In genomic region chr1:84838621-84839151, GRCm38 (mm10) we compare ENCODE assay signal across 8 mouse cellular contexts. TPM values are rescaled to one million over a fixed set of nuclear protein-coding genes. Genes with fewer than 3 reads are reported as not detected.
A peak's percentile ranks its signal among the peaks of the same experiment; 100 is the strongest.
DNase-seq lines count a peak whose midpoint lies in the region; ATAC-seq lines count a peak whose summit lies in the region.

No protein-coding gene starts in this region.

- peak; percentile 68 for ATAC-seq in intestine, embryonic 14.5 days (replicated peaks; ENCODE audit: low FRiP score, low TSS enrichment, low read depth)

- 1% methylated on average over 44 of the region's 44 CpGs for WGBS in intestine, embryonic 14.5 days
- 0% methylated on average over 36 of the region's 44 CpGs for WGBS in midbrain, embryonic 10.5 days

- H3K27me3 ChIP-seq in intestine, embryonic 14.5 days (replicated peaks; ENCODE audit: control insufficient read depth, insufficient read depth, low read length), result no peaks in the 10 kb centered on the region
- H3K27me3 ChIP-seq in midbrain, embryonic 10.5 days (ENCODE audit: low read depth, poor library complexity, severe bottlenecking), result no peaks in the 10 kb centered on the region

- DNase-seq in R1 (ENCODE audit: low read depth, low spot score), result peak; percentile 84
- peak; percentile 39 to 64 for DNase-seq in cerebellum, postnatal 4 days (ENCODE audit: low spot score in 2 of 2)
- peak; percentile 79 for DNase-seq in gastrocnemius, postnatal 14 days
- peak; percentile 84 for DNase-seq in intestine, embryonic 14.5 days (ENCODE audit: low spot score)
- peak; percentile 72 to 73 for DNase-seq in left cerebral cortex, postnatal 36 days (ENCODE audit: low spot score in 2 of 2)
- peak; percentile 81 for DNase-seq in midbrain, embryonic 10.5 days (ENCODE audit: low spot score)
- peak; percentile 37 to 62 for DNase-seq in right cerebral cortex, postnatal 36 days (ENCODE audit: low spot score in 2 of 2)
- peak; percentile 69 to 78 for DNase-seq in urinary bladder, postnatal 4 days (ENCODE audit: low spot score in 2 of 2)

- H3K9me3 ChIP-seq in intestine, embryonic 14.5 days (ENCODE audit: control insufficient read depth, low read length), result no peaks in the 10 kb centered on the region
- H3K9me3 ChIP-seq in midbrain, embryonic 10.5 days (replicated peaks), result no peaks in the 10 kb centered on the region

- peak overlapping the region; percentile 98 for H3K27ac ChIP-seq in intestine, embryonic 14.5 days (ENCODE audit: low read depth)
- H3K27ac ChIP-seq in midbrain, embryonic 10.5 days (replicated peaks), result peak overlapping the region; percentile 99

- H3K36me3 ChIP-seq in intestine, embryonic 14.5 days (ENCODE audit: control insufficient read depth, insufficient read depth, low read length), result no peaks in the 10 kb centered on the region
- H3K36me3 ChIP-seq in midbrain, embryonic 10.5 days, result peaks cover 21% of the 10 kb centered on the region

- peak overlapping the region; percentile 62 for H3K4me2 ChIP-seq in intestine, embryonic 14.5 days (ENCODE audit: low read length)

- peak overlapping the region; percentile 92 for H3K9ac ChIP-seq in intestine, embryonic 14.5 days (ENCODE audit: low read length)

- intact Hi-C loops in gastrocnemius, postnatal 14 days (cut with DNase I; ENCODE audit: low total_unique reads), result no loop called here
- intact Hi-C loops in left cerebral cortex, postnatal 36 days (cut with DNase I), result loop anchor here (5.0 kb wide), 2 partner anchors 56 to 94 kb away; no protein-coding TSS in a partner anchor

- H3K4me1 ChIP-seq in intestine, embryonic 14.5 days (replicated peaks; ENCODE audit: control insufficient read depth, insufficient read depth, low read length), result no peaks in the 10 kb centered on the region
- H3K4me1 ChIP-seq in midbrain, embryonic 10.5 days, result peaks cover 23% of the 10 kb centered on the region

- H3K4me3 ChIP-seq in intestine, embryonic 14.5 days (ENCODE audit: low read depth, low read length), result peak overlapping the region; percentile 91
- peak overlapping the region; percentile 98 for H3K4me3 ChIP-seq in midbrain, embryonic 10.5 days

RNA-seq across cellular contexts. Expression of gene Fbxo36, which starts 1.0 kb away (rescaled TPM):
- 1 to 10 TPM; 1.5 to 1.8 TPM for total RNA-seq in gastrocnemius, postnatal 14 days (2021)
- 11.4 and 11.8 TPM in 2 replicates for polyA plus RNA-seq in intestine, embryonic 14.5 days (2014; fragmentation: Nextera tagmentation; extraction: Ambion mirVana)
- total RNA-seq in left cerebral cortex, postnatal 36 days (2021), result 1 to 10 TPM; 2.0 to 3.4 TPM
- 9.8 and 10.9 TPM in 2 replicates for polyA plus RNA-seq in midbrain, embryonic 10.5 days (2016; fragmentation: Nextera tagmentation; extraction: Ambion mirVana)

RNA-seq across cellular contexts. Expression of gene Trip12, which starts 1.6 kb away (rescaled TPM):
- 100 to 1,000 TPM; 171 to 173 TPM for total RNA-seq in gastrocnemius, postnatal 14 days (2021)
- 73.0 and 77.5 TPM in 2 replicates for polyA plus RNA-seq in intestine, embryonic 14.5 days (2014; fragmentation: Nextera tagmentation; extraction: Ambion mirVana)
- 100 to 1,000 TPM; 174 to 220 TPM for total RNA-seq in left cerebral cortex, postnatal 36 days (2021)
- 70.3 and 86.5 TPM in 2 replicates for polyA plus RNA-seq in midbrain, embryonic 10.5 days (2016; fragmentation: Nextera tagmentation; extraction: Ambion mirVana)

Comparison
In these comparisons a context has a peak if more than half of its experiments do, and no peak if none do; other contexts are left out.
1. Peak in every context shown above with its lines: DNase-seq, ATAC-seq, H3K4me3 ChIP-seq and H3K27ac ChIP-seq.